ENCODE assay signal across 18 mouse cellular contexts in genomic region chr5:132690784-132691183, GRCm38 (mm10).
"Had no signal": no experiment of that assay in that cellular context is flagged by ENCODE, and none has a peak within 500 bp of the region (broad histone marks: within the 10 kb centered on the region; RNA-seq: fewer than 3 reads in every experiment).

No protein-coding gene starts in this region.

- H3K27ac ChIP-seq: midbrain, embryonic 10.5 days; midbrain, embryonic 12.5 days; midbrain, embryonic 15.5 days; neural tube, embryonic 13.5 days; neural tube, embryonic 15.5 days had no signal

- H3K27me3 ChIP-seq: midbrain, embryonic 12.5 days; midbrain, embryonic 15.5 days; neural tube, embryonic 13.5 days; neural tube, embryonic 15.5 days had no signal

- H3K36me3 ChIP-seq: midbrain, embryonic 10.5 days; midbrain, embryonic 12.5 days; midbrain, embryonic 15.5 days; neural tube, embryonic 13.5 days; neural tube, embryonic 15.5 days had no signal

- DNase-seq: lung, adult 18-20 months; lung, embryonic 14.5 days; lung, postnatal 10 days; lung, postnatal 4 days; retina, postnatal 1 day; right cerebral cortex, adult 18-20 months; right cerebral cortex, postnatal 25 days; right cerebral cortex, postnatal 4 days; spleen, adult 18-20 months; thymus, adult 18-20 months; thymus, postnatal 14 days; thymus, postnatal 36 days had no signal

- ATAC-seq: midbrain, embryonic 15.5 days had no signal

- H3K9me3 ChIP-seq: midbrain, embryonic 15.5 days had no signal

- H3K4me3 ChIP-seq: midbrain, embryonic 10.5 days; midbrain, embryonic 12.5 days; midbrain, embryonic 15.5 days; myocyte; neural tube, embryonic 13.5 days; neural tube, embryonic 15.5 days had no signal

- H3K4me1 ChIP-seq: midbrain, embryonic 10.5 days; neural tube, embryonic 13.5 days; neural tube, embryonic 15.5 days had no signal

- H3K9ac ChIP-seq: lung, embryonic 14.5 days; midbrain, embryonic 12.5 days; midbrain, embryonic 15.5 days; neural tube, embryonic 13.5 days; neural tube, embryonic 15.5 days had no signal

- H3K4me2 ChIP-seq: lung, embryonic 14.5 days; midbrain, embryonic 12.5 days; midbrain, embryonic 15.5 days; neural tube, embryonic 13.5 days; neural tube, embryonic 15.5 days had no signal
